Mouse (Mus musculus) MEL (cell line): ENCODE data around the gene Gm9125. TPM values are rescaled to one million over a fixed set of nuclear protein-coding genes. Genes with fewer than 3 reads are reported as not detected.
"Not testable (repeated sequence)": the region's sequence is repeated elsewhere in the genome, so short reads cannot be mapped to it uniquely, and the experiment has no call there.

Experiments
- DNase-seq: peaks from one replicate; pipeline ENCODE4 v3.0.0; 2011; ENCODE audit warnings: low read depth, low spot score
- H3K27ac ChIP-seq: 2 replicates; pipeline ENCODE4 v1.5.1; 2012; ENCODE audit warnings: low read depth, mild to moderate bottlenecking, control low read depth, low read length, moderate library complexity; ENCODE audit not compliant: control insufficient read depth
- H3K27me3 ChIP-seq, 2 experiments: fragments of 150-350 bp in 1 of 2; sonication (generic) in 1 of 2; 2 replicates each; pipeline ENCODE4 v1.6.1; 2012; ENCODE audit warnings: low read length in 2 of 2, mild to moderate bottlenecking in 2 of 2, improper control_type of control experiment in 1 of 2, moderate library complexity in 1 of 2; ENCODE audit not compliant: insufficient read depth in 2 of 2, control insufficient read depth in 1 of 2
- H3K36me3 ChIP-seq, 2 experiments: 2 replicates each; pipeline ENCODE4 v1.6.1; 2012 to 2014; ENCODE audit warnings: low read length in 2 of 2, improper control_type of control experiment in 1 of 2, inconsistent platforms in 1 of 2, mild to moderate bottlenecking in 1 of 2; ENCODE audit not compliant: insufficient read depth in 2 of 2, control insufficient read depth in 1 of 2
- H3K4me1 ChIP-seq, 2 experiments: fragments of 150-350 bp in 1 of 2; sonication (generic) in 1 of 2; 2 replicates each; pipeline ENCODE4 v1.6.1; 2012; ENCODE audit warnings: low read length in 2 of 2, improper control_type of control experiment in 1 of 2, mild to moderate bottlenecking in 1 of 2; ENCODE audit not compliant: insufficient read depth in 2 of 2, control insufficient read depth in 1 of 2
- H3K4me3 ChIP-seq, 2 experiments: fragments of 150-350 bp in 1 of 2; sonication (generic) in 1 of 2; 2 replicates each; pipeline ENCODE4 v1.5.1; 2012; ENCODE audit warnings: low read depth in 2 of 2, low read length in 2 of 2, mild to moderate bottlenecking in 2 of 2, moderate library complexity in 2 of 2, control low read depth in 1 of 2, improper control_type of control experiment in 1 of 2; ENCODE audit not compliant: control insufficient read depth in 1 of 2, insufficient read depth in 1 of 2
- H3K79me2 ChIP-seq: 2 replicates; pipeline ENCODE4 v1.6.1; 2012; ENCODE audit warnings: mild to moderate bottlenecking, low read length, moderate library complexity; ENCODE audit not compliant: control insufficient read depth, poor library complexity, insufficient read depth
- H3K9ac ChIP-seq: 2 replicates; pipeline ENCODE4 v1.6.1; 2012; ENCODE audit warnings: low read depth, mild to moderate bottlenecking, control low read depth, low read length, moderate library complexity; ENCODE audit not compliant: control insufficient read depth, poor library complexity, severe bottlenecking
- H3K9me3 ChIP-seq: fragments of 150-350 bp; sonication (generic); replicated peaks from 2 replicates; pipeline ENCODE4 v1.6.1; 2012; ENCODE audit warnings: mild to moderate bottlenecking, low read length, improper control_type of control experiment, moderate library complexity; ENCODE audit not compliant: insufficient read depth
- polyA plus RNA-seq, 2 experiments: library from polyadenylated mRNA; stranded (reverse) in 1 of 2; unstranded in 1 of 2; fragments of >175 nt in 1 of 2; fragments of >200 nt in 1 of 2; gene quantifications; 2 replicates each; pipeline versions ENCODE4 v1.2.1 to v1.2.4; 2012; ENCODE audit warnings: low replicate concordance in 2 of 2, low read depth in 1 of 2; ENCODE audit not compliant: insufficient read length in 2 of 2, insufficient read depth in 1 of 2, missing spikeins in 1 of 2
- total RNA-seq: library from RNA; depleted of rRNA; stranded (reverse); fragments of 300-350 nt; gene quantifications from 2 replicates; pipeline ENCODE4 v1.2.3, GENCODE M21; 2012; rRNA removed

The Gm9125 gene
- not detected in 2 replicates for total RNA-seq
- polyA plus RNA-seq = not detected

GRCm38 (mm10) chr3:94054785-94055184 lies at the start of gene Gm9125:
TSS of gene Gm9125 (minus strand) at chr3:94054885.
- H3K9ac ChIP-seq, H3K27ac ChIP-seq, H3K27me3 ChIP-seq, H3K79me2 ChIP-seq, H3K9me3 ChIP-seq, H3K4me3 ChIP-seq, H3K36me3 ChIP-seq, H3K4me1 ChIP-seq, DNase-seq: not testable (repeated sequence)

GRCm38 (mm10) chr3:94072544-94072943 lies 17.9 kb upstream of the Gm9125 start, which contains the start of gene Gm10697:
TSS of gene Gm10697 (minus strand) at chr3:94072644.
- not testable (repeated sequence) for H3K4me1 ChIP-seq, H3K9me3 ChIP-seq, H3K4me3 ChIP-seq, H3K27me3 ChIP-seq, H3K36me3 ChIP-seq, H3K79me2 ChIP-seq, DNase-seq, H3K27ac ChIP-seq, H3K9ac ChIP-seq

GRCm38 (mm10) chr3:94049566-94050121 lies 5.0 kb downstream of the Gm9125 start:
- not testable (repeated sequence) for H3K4me1 ChIP-seq, H3K79me2 ChIP-seq, H3K9ac ChIP-seq, H3K4me3 ChIP-seq, H3K27ac ChIP-seq, DNase-seq, H3K36me3 ChIP-seq, H3K27me3 ChIP-seq, H3K9me3 ChIP-seq

GRCm38 (mm10) chr3:94038241-94038640 lies 16.4 kb downstream of the Gm9125 start:
- not testable (repeated sequence) for H3K4me1 ChIP-seq, H3K9me3 ChIP-seq, H3K79me2 ChIP-seq, H3K27ac ChIP-seq, H3K36me3 ChIP-seq, H3K9ac ChIP-seq, DNase-seq, H3K4me3 ChIP-seq, H3K27me3 ChIP-seq

DNA sequence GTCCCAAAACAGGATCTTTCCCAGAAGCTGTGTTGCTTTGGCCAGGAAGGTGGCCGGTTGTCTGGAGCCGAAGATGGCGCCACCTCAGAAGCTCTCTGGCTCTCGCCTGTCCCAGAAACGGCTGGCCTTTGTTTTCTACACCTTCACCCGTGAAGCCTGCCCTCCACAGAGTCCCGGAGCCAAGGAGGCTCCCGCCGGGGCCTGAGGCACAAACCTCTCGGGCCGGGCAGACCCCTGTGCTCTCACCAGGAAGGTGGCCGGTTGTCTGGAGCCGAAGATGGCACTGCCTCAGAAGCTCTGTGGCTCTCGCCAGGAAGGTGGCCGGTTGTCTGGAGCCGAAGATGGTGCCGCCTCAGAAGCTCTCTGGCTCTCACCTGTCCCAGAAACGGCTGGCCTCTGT lies 20.3 kb downstream of the Gm9125 start:
- H3K27ac ChIP-seq, H3K27me3 ChIP-seq, H3K9ac ChIP-seq, DNase-seq, H3K79me2 ChIP-seq, H3K4me3 ChIP-seq, H3K4me1 ChIP-seq, H3K36me3 ChIP-seq, H3K9me3 ChIP-seq: not testable (repeated sequence)

Other genes with a start within 250 kb of the Gm9125 start
- not detected in 2 replicates for gene Tdpoz3, start 228.9 kb downstream of the Gm9125 start, total RNA-seq
- not detected for gene Tdpoz3, start 228.9 kb downstream of the Gm9125 start, polyA plus RNA-seq
- gene Gm9117, start 111.3 kb downstream of the Gm9125 start, total RNA-seq = not detected in 2 replicates
- not detected for gene Gm9117, start 111.3 kb downstream of the Gm9125 start, polyA plus RNA-seq
- gene Tdpoz5, start 93.6 kb downstream of the Gm9125 start, total RNA-seq = not detected in 2 replicates
- not detected for gene Tdpoz5, start 93.6 kb downstream of the Gm9125 start, polyA plus RNA-seq
- gene Gm10697, start 17.8 kb upstream of the Gm9125 start, total RNA-seq = not detected in 2 replicates
- gene Gm10697, start 17.8 kb upstream of the Gm9125 start, polyA plus RNA-seq = not detected
- not detected in 2 replicates for gene Gm10696, start 123.3 kb upstream of the Gm9125 start, total RNA-seq
- gene Gm10696, start 123.3 kb upstream of the Gm9125 start, polyA plus RNA-seq = not detected
- not detected in 2 replicates for gene Gm5286, start 141.8 kb upstream of the Gm9125 start, total RNA-seq
- not detected for gene Gm5286, start 141.8 kb upstream of the Gm9125 start, polyA plus RNA-seq
- not detected in 2 replicates for gene Gm4778, start 209.2 kb upstream of the Gm9125 start, total RNA-seq
- not detected for gene Gm4778, start 209.2 kb upstream of the Gm9125 start, polyA plus RNA-seq